Mouse (Mus musculus) cerebellum, adult 2 months (tissue): ENCODE measurements around the gene Nelfb.

ENCODE experiments used
- CTCF ChIP-seq: fragments of 200-500 bp; IDR thresholded peaks from 2 replicates; pipeline ENCODE4 v1.5.1; 2011; ENCODE audit warnings: low read depth, mild to moderate bottlenecking, control low read depth, low read length, moderate library complexity, borderline replicate concordance; ENCODE audit not compliant: insufficient read depth
- POLR2A ChIP-seq: fragments of 200-500 bp; IDR thresholded peaks from 2 replicates; pipeline ENCODE4 v1.6.1; 2011; ENCODE audit warnings: low read length, control low read depth, borderline replicate concordance; ENCODE audit not compliant: insufficient read depth

GRCm38 (mm10) chr2:25258887-25259286, 47.6 kb upstream of the Nelfb start:
- TF ChIP-seq POLR2A (no peak), CTCF (peak; percentile 45; the same call in 1 of the 2 replicates)
